7 mouse cellular contexts compared by ENCODE assay signal in the genomic region with DNA sequence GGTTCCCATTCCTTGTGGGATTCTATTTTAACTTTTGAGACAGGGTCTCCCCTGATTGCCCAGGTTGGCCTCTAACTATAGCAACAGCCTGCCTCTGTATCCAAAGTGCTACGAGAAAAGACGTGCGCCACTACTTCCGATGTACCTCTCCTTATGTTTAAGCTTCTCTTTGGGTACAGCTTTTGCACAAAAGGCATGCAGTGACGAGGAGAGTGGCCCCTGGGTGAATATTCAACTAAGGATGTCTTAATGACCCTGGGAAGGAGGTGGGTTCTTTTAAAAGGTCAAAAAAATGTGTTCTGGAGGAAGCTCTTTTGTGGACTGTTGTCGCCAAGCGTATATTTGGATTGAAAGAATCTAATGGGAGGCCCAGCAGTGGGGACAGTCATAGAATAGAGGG. TPM values are rescaled to one million over a fixed set of nuclear protein-coding genes. Genes with fewer than 3 reads are reported as not detected.
A peak's percentile ranks its signal among the peaks of the same experiment; 100 is the strongest.
DNase-seq lines count a peak whose midpoint lies in the region; ATAC-seq and TF ChIP-seq lines count a peak whose summit lies in the region.

No protein-coding gene starts in this region.

- no peaks in the 10 kb centered on the region for H3K36me3 ChIP-seq in spleen, adult 2 months (ENCODE audit: control insufficient read depth, insufficient read depth, low read length)
- H3K36me3 ChIP-seq in forebrain, embryonic 12.5 days (replicated peaks), result no peaks in the 10 kb centered on the region
- H3K36me3 ChIP-seq in kidney, postnatal 0 days (ENCODE audit: insufficient read depth, low read length), result no peaks in the 10 kb centered on the region
- no peaks in the 10 kb centered on the region for H3K36me3 ChIP-seq in neural tube, embryonic 12.5 days

- TF ChIP-seq CTCF in spleen, adult 2 months (IDR thresholded peaks at IDR 0.05; ENCODE audit: extremely low read depth, insufficient read depth, insufficient read length, insufficient replicate concordance), result no peak
- TF ChIP-seq CTCF in kidney, postnatal 0 days (IDR thresholded peaks at IDR 0.05; ENCODE audit: low read depth), result no peak

- no peaks in the 10 kb centered on the region for H3K27me3 ChIP-seq in spleen, adult 2 months (ENCODE audit: control insufficient read depth, insufficient read depth, low read length)
- H3K27me3 ChIP-seq in forebrain, embryonic 12.5 days, result no peaks in the 10 kb centered on the region
- no peaks in the 10 kb centered on the region for H3K27me3 ChIP-seq in kidney, postnatal 0 days (ENCODE audit: insufficient read depth, low read length)
- no peaks in the 10 kb centered on the region for H3K27me3 ChIP-seq in neural tube, embryonic 12.5 days (replicated peaks)

- H3K4me2 ChIP-seq in forebrain, embryonic 12.5 days, result peak overlapping the region; percentile 59
- peak overlapping the region; percentile 74 for H3K4me2 ChIP-seq in kidney, postnatal 0 days (ENCODE audit: low read length)
- H3K4me2 ChIP-seq in neural tube, embryonic 12.5 days (replicated peaks), result peak overlapping the region; percentile 80

- H3K27ac ChIP-seq in spleen, adult 2 months (ENCODE audit: insufficient read depth, low read length), result peak overlapping the region; percentile 99
- H3K27ac ChIP-seq in forebrain, embryonic 12.5 days, result peak overlapping the region; percentile 98
- peak overlapping the region; percentile 96 for H3K27ac ChIP-seq in kidney, postnatal 0 days
- no peak overlapping the region for H3K27ac ChIP-seq in neural tube, embryonic 12.5 days

- peak overlapping the region; percentile 79 for H3K4me3 ChIP-seq in spleen, adult 2 months (ENCODE audit: extremely low read depth, insufficient read depth, insufficient read length)
- H3K4me3 ChIP-seq in forebrain, embryonic 12.5 days (replicated peaks), result peak overlapping the region; percentile 53
- H3K4me3 ChIP-seq in kidney, postnatal 0 days (replicated peaks; ENCODE audit: low read depth, low read length), result peak overlapping the region; percentile 57
- H3K4me3 ChIP-seq in neural tube, embryonic 12.5 days, result peak overlapping the region; percentile 58

- H3K4me1 ChIP-seq in spleen, adult 2 months (ENCODE audit: control insufficient read depth, insufficient read depth, insufficient read length), result peaks cover 32% of the 10 kb centered on the region
- peaks cover 24% of the 10 kb centered on the region for H3K4me1 ChIP-seq in forebrain, embryonic 12.5 days
- H3K4me1 ChIP-seq in kidney, postnatal 0 days (replicated peaks; ENCODE audit: insufficient read depth, low read length), result peaks cover 32% of the 10 kb centered on the region
- H3K4me1 ChIP-seq in neural tube, embryonic 12.5 days, result peaks cover 20% of the 10 kb centered on the region

- whole genome bisulfite sequencing in spleen, adult 2 months, result 50% methylated on average over 7 of the region's 7 CpGs
- 52% methylated on average over 7 of the region's 7 CpGs for WGBS in forebrain, embryonic 12.5 days
- 51% methylated on average over 7 of the region's 7 CpGs for WGBS in kidney, postnatal 0 days
- 42% methylated on average over 7 of the region's 7 CpGs for WGBS in neural tube, embryonic 12.5 days

- H3K9me3 ChIP-seq in forebrain, embryonic 12.5 days, result no peaks in the 10 kb centered on the region
- H3K9me3 ChIP-seq in kidney, postnatal 0 days (replicated peaks; ENCODE audit: low read length), result no peaks in the 10 kb centered on the region
- H3K9me3 ChIP-seq in neural tube, embryonic 12.5 days, result no peaks in the 10 kb centered on the region; the same call in 1 of the 2 replicates

- TF ChIP-seq POLR2A in spleen, adult 2 months (IDR thresholded peaks at IDR 0.05; ENCODE audit: low read depth, low read length), result no peak

- no peak for DNase-seq in spleen, adult 2 months (ENCODE audit: low read depth in 1 of 2, low spot score in 2 of 2)
- DNase-seq in spleen, adult 18-20 months, result no peak
- no peak for DNase-seq in kidney, postnatal 0 days (ENCODE audit: low spot score)
- no peak for DNase-seq in Muller cell, postnatal 12 days (ENCODE audit: inconsistent ontology term)
- no peak for DNase-seq in frontal cortex, adult 2 months (ENCODE audit: extremely low spot score in 1 of 2, low spot score in 1 of 2)

- peak overlapping the region; percentile 85 for H3K9ac ChIP-seq in forebrain, embryonic 12.5 days
- H3K9ac ChIP-seq in kidney, postnatal 0 days (ENCODE audit: low read depth, low read length), result peak overlapping the region; percentile 80
- H3K9ac ChIP-seq in neural tube, embryonic 12.5 days, result peak overlapping the region; percentile 89

- no peak for ATAC-seq in forebrain, embryonic 12.5 days (ENCODE audit: low FRiP score)
- no peak for ATAC-seq in kidney, postnatal 0 days (replicated peaks; ENCODE audit: low FRiP score, low read depth)
- no peak for ATAC-seq in neural tube, embryonic 12.5 days (ENCODE audit: low FRiP score, low read depth)

RNA-seq across cellular contexts. Expression of a gene that starts 38.2 kb away (rescaled TPM):
- polyA plus RNA-seq in spleen, adult 2 months (2012; rRNA removed), result 915 and 918 TPM in 2 replicates
- 3,257 and 3,328 TPM in 2 replicates for polyA plus RNA-seq in forebrain, embryonic 12.5 days (2016; fragmentation: Nextera tagmentation; extraction: Ambion mirVana)
- 2,429 and 2,697 TPM in 2 replicates for polyA plus RNA-seq in kidney, postnatal 0 days (2015; fragmentation: Nextera tagmentation; extraction: Ambion mirVana)
- 2,887 and 2,907 TPM in 2 replicates for polyA plus RNA-seq in neural tube, embryonic 12.5 days (2016; fragmentation: Nextera tagmentation; extraction: Ambion mirVana)
- 707 and 751 TPM in 2 replicates for polyA plus RNA-seq in frontal cortex, adult 2 months (2012; rRNA removed)
